Mouse (Mus musculus): ENCODE data around the gene Rrbp1. TPM values are rescaled to one million over a fixed set of nuclear protein-coding genes. Genes with fewer than 3 reads are reported as not detected.
A peak's percentile ranks its signal among the peaks of the same experiment; 100 is the strongest.

Gene Rrbp1
- total RNA-seq, 2 experiments from 2014 or later, result 191 to 209 TPM

- peak in 1 of 2 experiments; percentile 67 for DNase-seq
These were observed 95.4 kb downstream of the Rrbp1 start for GRCm38 (mm10) chr2:143915600-143916135.

GRCm38 (mm10) chr2:143914760-143915599 is 96.1 kb downstream of the Rrbp1 start, which contains the start of gene Dstn:
TSS of gene Dstn (plus strand) at chr2:143915320.
- peak; percentile 97 for DNase-seq

GRCm38 (mm10) chr2:143914221-143914620 is 96.8 kb downstream of the Rrbp1 start:
- DNase-seq, result no peak

- no peak for DNase-seq
These were observed 98.9 kb downstream of the Rrbp1 start for GRCm38 (mm10) chr2:143912199-143912598.

GRCm38 (mm10) chr2:143909230-143909629 is 101.8 kb downstream of the Rrbp1 start:
- no peak for DNase-seq

- peak; percentile 73 to 83 for DNase-seq
These were observed 106.2 kb downstream of the Rrbp1 start for GRCm38 (mm10) chr2:143904896-143905295.

- DNase-seq, result peak; percentile 24 to 44
These were observed 107.6 kb downstream of the Rrbp1 start for GRCm38 (mm10) chr2:143903376-143904045.

- DNase-seq, result no peak
These were observed 110.2 kb downstream of the Rrbp1 start for GRCm38 (mm10) chr2:143900821-143901351.

- DNase-seq, result no peak
These were observed 111.4 kb downstream of the Rrbp1 start for GRCm38 (mm10) chr2:143899470-143900220.

Other genes starting within 250 kb of the Rrbp1 start
- gene Bfsp1, start 148.1 kb downstream of the Rrbp1 start, total RNA-seq (2021), result under 1 TPM; 0.50 to 0.86 TPM
- gene Dstn, start 95.9 kb downstream of the Rrbp1 start, total RNA-seq (2021), result 100 to 1,000 TPM; 227 to 300 TPM
- not detected for gene Banf2, start 21.8 kb upstream of the Rrbp1 start, total RNA-seq (2021)